Comparison of ENCODE assay signal across 8 mouse cellular contexts in the genomic region with DNA sequence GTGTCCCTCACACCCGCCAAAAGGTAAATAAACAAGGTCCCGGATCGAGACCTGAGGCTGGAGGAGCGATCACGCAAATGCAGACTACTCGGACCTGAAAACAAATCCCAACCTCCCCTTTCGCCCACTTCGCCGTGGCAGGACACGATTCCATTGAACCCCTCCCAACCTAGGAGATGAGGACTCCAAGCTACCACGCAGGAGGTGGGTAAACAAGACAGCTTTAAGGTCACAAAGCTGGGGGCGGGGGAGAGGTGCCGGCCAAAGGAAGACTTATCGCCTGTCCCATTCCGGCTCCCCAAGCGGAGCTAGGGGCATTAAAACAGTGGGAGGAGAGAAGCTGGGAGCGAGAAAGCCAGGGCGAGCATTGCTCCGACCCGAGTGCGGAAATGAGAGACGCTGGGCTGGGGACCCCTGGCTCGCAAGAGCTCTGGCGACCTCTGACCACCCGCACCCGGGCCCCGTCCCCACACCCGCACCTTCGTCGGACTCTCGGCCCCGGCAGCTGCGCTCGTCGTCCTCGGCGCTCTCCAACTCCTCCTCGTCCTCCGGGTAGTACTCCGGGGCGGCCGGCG. TPM values are rescaled to one million over a fixed set of nuclear protein-coding genes. Genes with fewer than 3 reads are reported as not detected.
DNase-seq lines count a peak whose midpoint lies in the region; ATAC-seq and TF ChIP-seq lines count a peak whose summit lies in the region.

No protein-coding gene starts in this region.

- peak overlapping the region; percentile 88 for H3K27ac ChIP-seq in forebrain, embryonic 15.5 days (replicated peaks)
- peak overlapping the region; percentile 94 for H3K27ac ChIP-seq in hindbrain, postnatal 0 days
- H3K27ac ChIP-seq in liver, embryonic 15.5 days (replicated peaks): peak overlapping the region; percentile 91
- peak overlapping the region; percentile 85 for H3K27ac ChIP-seq in neural tube, embryonic 14.5 days (ENCODE audit: low read depth, low read length)

- H3K4me3 ChIP-seq in forebrain, embryonic 15.5 days: peak overlapping the region; percentile 96
- H3K4me3 ChIP-seq in hindbrain, postnatal 0 days (ENCODE audit: low read length): peak overlapping the region; percentile 93
- H3K4me3 ChIP-seq in liver, embryonic 15.5 days (replicated peaks): peak overlapping the region; percentile 99
- peak overlapping the region; percentile 94 for H3K4me3 ChIP-seq in neural tube, embryonic 14.5 days (ENCODE audit: low read depth, low read length)

- no peaks in the 10 kb centered on the region for H3K9me3 ChIP-seq in forebrain, embryonic 15.5 days
- H3K9me3 ChIP-seq in hindbrain, postnatal 0 days (ENCODE audit: low read length): no peaks in the 10 kb centered on the region
- H3K9me3 ChIP-seq in liver, embryonic 15.5 days (replicated peaks): no peaks in the 10 kb centered on the region
- H3K9me3 ChIP-seq in neural tube, embryonic 14.5 days (ENCODE audit: control insufficient read depth, low read length): no peaks in the 10 kb centered on the region

- peak; percentile 38 for DNase-seq in urinary bladder, postnatal 14 days (ENCODE audit: low spot score)
- no peak for DNase-seq in urinary bladder, postnatal 25 days (ENCODE audit: low spot score)
- DNase-seq in cerebellum, adult 11 months: peak; percentile 47
- peak; percentile 19 for DNase-seq in hindbrain, postnatal 0 days (ENCODE audit: low spot score)

- under 1% methylated on average over 41 of the region's 43 CpGs for WGBS in forebrain, embryonic 15.5 days
- WGBS in hindbrain, postnatal 0 days: 0% methylated on average over 39 of the region's 43 CpGs
- under 1% methylated on average over 43 of the region's 43 CpGs for WGBS in liver, embryonic 15.5 days (ENCODE audit: insufficient replicate concordance)
- WGBS in neural tube, embryonic 14.5 days: under 1% methylated on average over 40 of the region's 43 CpGs

- H3K9ac ChIP-seq in forebrain, embryonic 15.5 days (replicated peaks): peak overlapping the region; percentile 88
- H3K9ac ChIP-seq in hindbrain, postnatal 0 days (replicated peaks; ENCODE audit: low read length): peak overlapping the region; percentile 89
- peak overlapping the region; percentile 94 for H3K9ac ChIP-seq in liver, embryonic 15.5 days
- H3K9ac ChIP-seq in neural tube, embryonic 14.5 days (replicated peaks; ENCODE audit: low read depth, low read length): peak overlapping the region; percentile 83

- no peak; the same call in 1 of the 2 replicates for ATAC-seq in forebrain, embryonic 15.5 days (replicated peaks)
- peak; percentile 6; the same call in 1 of the 2 replicates for ATAC-seq in hindbrain, postnatal 0 days
- peak; percentile 2; the same call in 1 of the 2 replicates for ATAC-seq in liver, embryonic 15.5 days (ENCODE audit: insufficient read depth)
- peak; percentile 25 for ATAC-seq in neural tube, embryonic 14.5 days (ENCODE audit: low read depth)
- ATAC-seq in megakaryocyte progenitor cell, adult 5-6 weeks (replicated peaks; ENCODE audit: poor library complexity): no peak

- H3K4me2 ChIP-seq in forebrain, embryonic 15.5 days (replicated peaks): peak overlapping the region; percentile 78
- H3K4me2 ChIP-seq in hindbrain, postnatal 0 days (ENCODE audit: low read depth, low read length): peak overlapping the region; percentile 97
- H3K4me2 ChIP-seq in liver, embryonic 15.5 days: peak overlapping the region; percentile 86
- peak overlapping the region; percentile 88 for H3K4me2 ChIP-seq in neural tube, embryonic 14.5 days (ENCODE audit: low read depth, low read length)

- TF ChIP-seq CTCF in hindbrain, postnatal 0 days (IDR thresholded peaks at IDR 0.05; ENCODE audit: low read depth): no peak

- peaks cover 17% of the 10 kb centered on the region for H3K4me1 ChIP-seq in forebrain, embryonic 15.5 days
- H3K4me1 ChIP-seq in hindbrain, postnatal 0 days (ENCODE audit: insufficient read depth, low read length): no peaks in the 10 kb centered on the region
- peaks cover 36% of the 10 kb centered on the region for H3K4me1 ChIP-seq in liver, embryonic 15.5 days (replicated peaks)
- peaks cover 5% of the 10 kb centered on the region; the same call in 1 of the 2 replicates for H3K4me1 ChIP-seq in neural tube, embryonic 14.5 days (ENCODE audit: control insufficient read depth, insufficient read depth, low read length)

- H3K36me3 ChIP-seq in forebrain, embryonic 15.5 days: peaks cover 19% of the 10 kb centered on the region
- peaks cover 15% of the 10 kb centered on the region; the same call in 1 of the 2 replicates for H3K36me3 ChIP-seq in hindbrain, postnatal 0 days (ENCODE audit: insufficient read depth, low read length)
- H3K36me3 ChIP-seq in liver, embryonic 15.5 days (replicated peaks): peaks cover 37% of the 10 kb centered on the region
- peaks cover 26% of the 10 kb centered on the region for H3K36me3 ChIP-seq in neural tube, embryonic 14.5 days (ENCODE audit: control insufficient read depth, insufficient read depth, low read length)

- H3K27me3 ChIP-seq in forebrain, embryonic 15.5 days: no peaks in the 10 kb centered on the region
- no peaks in the 10 kb centered on the region for H3K27me3 ChIP-seq in hindbrain, postnatal 0 days (ENCODE audit: insufficient read depth, low read length)
- no peaks in the 10 kb centered on the region for H3K27me3 ChIP-seq in liver, embryonic 15.5 days
- H3K27me3 ChIP-seq in neural tube, embryonic 14.5 days (ENCODE audit: control insufficient read depth, insufficient read depth, low read length): no peaks in the 10 kb centered on the region

RNA-seq across cellular contexts. Expression of gene Suds3, which starts 0.6 kb away (rescaled TPM):
- polyA plus RNA-seq in forebrain, embryonic 15.5 days (2015; fragmentation: Nextera tagmentation; extraction: Ambion mirVana): 94.0 and 99.1 TPM in 2 replicates
- 83.4 and 99.7 TPM in 2 replicates for total RNA-seq in hindbrain, postnatal 0 days (2014; rRNA removed)
- 65.4 and 68.1 TPM in 2 replicates for polyA plus RNA-seq in hindbrain, postnatal 0 days (2015; fragmentation: Nextera tagmentation; extraction: Ambion mirVana)
- polyA plus RNA-seq in liver, embryonic 15.5 days (2015; fragmentation: Nextera tagmentation; extraction: Ambion mirVana): 30.7 and 31.7 TPM in 2 replicates
- 51.1 and 51.3 TPM in 2 replicates for polyA plus RNA-seq in neural tube, embryonic 14.5 days (2014; fragmentation: Nextera tagmentation; extraction: Ambion mirVana)
- total RNA-seq in megakaryocyte progenitor cell, adult 5-6 weeks (2015): 20.0 and 23.2 TPM in 2 replicates
- total RNA-seq in megakaryocyte progenitor cell, adult 5-6 weeks (2017): 106 and 114 TPM in 2 replicates

RNA-seq across cellular contexts. Expression of gene Taok3, which starts 4.6 kb away (rescaled TPM):
- 45.3 and 51.7 TPM in 2 replicates for polyA plus RNA-seq in forebrain, embryonic 15.5 days (2015; fragmentation: Nextera tagmentation; extraction: Ambion mirVana)
- total RNA-seq in hindbrain, postnatal 0 days (2014; rRNA removed): 21.0 and 27.3 TPM in 2 replicates
- 50.2 and 51.9 TPM in 2 replicates for polyA plus RNA-seq in hindbrain, postnatal 0 days (2015; fragmentation: Nextera tagmentation; extraction: Ambion mirVana)
- polyA plus RNA-seq in liver, embryonic 15.5 days (2015; fragmentation: Nextera tagmentation; extraction: Ambion mirVana): 42.5 and 42.7 TPM in 2 replicates
- polyA plus RNA-seq in neural tube, embryonic 14.5 days (2014; fragmentation: Nextera tagmentation; extraction: Ambion mirVana): 58.9 and 62.5 TPM in 2 replicates
- total RNA-seq in megakaryocyte progenitor cell, adult 5-6 weeks (2015): 62.9 and 66.8 TPM in 2 replicates
- 43.6 and 57.8 TPM in 2 replicates for total RNA-seq in megakaryocyte progenitor cell, adult 5-6 weeks (2017)

Comparison
In these comparisons a context has a peak if more than half of its experiments do, and no peak if none do; other contexts are left out.
1. ATAC-seq: peak in hindbrain, postnatal 0 days (single experiment), liver, embryonic 15.5 days (single experiment) and neural tube, embryonic 14.5 days (single experiment); none in forebrain, embryonic 15.5 days (single experiment) and megakaryocyte progenitor cell, adult 5-6 weeks (single experiment).
2. Peak in every context shown above with its lines, with median percentiles within 50 percentile points of each other: H3K27ac ChIP-seq, H3K4me2 ChIP-seq, H3K4me3 ChIP-seq and H3K9ac ChIP-seq.